Mouse (Mus musculus): Measurements from ENCODE around the gene Camta1.

GRCm38 (mm10) chr4:151408246-151408645 lies 453.4 kb downstream of the Camta1 start:
- TF ChIP-seq CTCF (IDR thresholded peaks at IDR 0.05; ENCODE audit: low read depth): no peak
- no peak for TF ChIP-seq EP300 (IDR thresholded peaks at IDR 0.05; ENCODE audit: low read depth)
